Mouse (Mus musculus): Measurements from ENCODE around the gene Gm14085.
"Not testable (repeated sequence)": the region's sequence is repeated elsewhere in the genome, so short reads cannot be mapped to it uniquely, and the experiment has no call there.

The Gm14085 gene

DNA sequence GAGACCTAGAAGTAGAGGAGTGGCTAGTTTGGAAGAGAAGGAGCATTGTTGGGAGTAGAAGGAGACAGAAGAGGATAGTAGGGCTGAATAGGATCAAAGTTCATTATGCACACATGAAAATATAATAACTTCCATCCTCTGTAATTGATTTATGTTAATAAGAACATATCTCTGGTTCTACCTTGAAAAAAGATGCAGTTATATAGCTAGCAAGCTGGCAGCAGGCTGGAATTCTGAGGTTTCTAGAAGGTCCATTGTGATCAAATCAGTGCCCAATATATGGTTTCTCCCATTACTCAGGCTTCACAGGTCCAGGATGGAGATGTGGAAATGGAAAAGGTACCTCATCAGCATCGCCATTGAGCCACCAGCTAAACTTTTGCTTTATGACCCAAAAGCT lies at the start of gene Gm14085:
Gene Gm14085, plus strand, starts transcription at position 301 of the 400 bp plus-strand sequence.
- DNase-seq (ENCODE audit: low spot score in 2 of 2) = no peak

DNA sequence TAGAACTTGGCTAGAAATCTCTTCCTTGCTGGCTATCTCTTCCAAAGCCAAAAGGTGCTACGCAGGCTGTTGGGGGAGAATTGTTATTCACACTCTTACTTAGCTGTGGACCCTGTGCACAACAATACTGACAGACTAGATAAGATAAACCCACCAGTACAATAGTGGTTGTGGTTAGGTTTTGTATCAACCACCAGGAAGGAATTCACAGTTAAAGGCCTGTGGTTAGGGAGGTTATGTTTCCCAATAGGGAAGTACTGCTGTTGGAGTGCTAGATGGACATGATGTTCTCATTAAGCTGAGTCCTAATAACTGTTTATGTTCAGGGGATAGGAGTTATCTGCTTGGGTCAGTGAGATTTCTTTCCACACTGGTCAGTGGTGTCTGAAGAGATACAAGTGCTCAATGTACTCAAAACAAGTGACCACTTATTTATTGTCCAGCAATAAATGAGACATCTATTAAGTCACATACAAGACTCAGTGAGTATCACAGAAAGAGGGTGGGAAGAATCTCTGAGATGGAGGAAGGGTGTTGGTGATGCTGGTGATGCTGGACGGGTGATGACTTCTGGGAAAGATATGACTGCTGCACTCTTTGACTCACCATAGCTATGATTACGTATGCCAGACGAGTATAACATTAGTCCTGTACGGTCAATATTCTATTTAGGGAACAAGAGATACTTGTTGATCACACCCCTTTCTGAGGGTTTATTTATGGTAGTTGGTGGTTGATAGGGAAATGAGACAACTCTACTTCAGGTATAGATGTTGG lies 45.8 kb upstream of the Gm14085 start:
- DNase-seq (ENCODE audit: low spot score in 2 of 2) = not testable (repeated sequence)

- DNase-seq (ENCODE audit: low spot score in 2 of 2) = peak; percentile 50 to 51
These were observed 44.2 kb upstream of the Gm14085 start for GRCm38 (mm10) chr2:122440521-122440920.

GRCm38 (mm10) chr2:122441000-122441933 lies 43.5 kb upstream of the Gm14085 start:
- no peak for DNase-seq (ENCODE audit: low spot score in 2 of 2)

GRCm38 (mm10) chr2:122450351-122450750 lies 34.4 kb upstream of the Gm14085 start:
- no peak for DNase-seq (ENCODE audit: low spot score in 2 of 2)

GRCm38 (mm10) chr2:122452426-122452825 lies 32.3 kb upstream of the Gm14085 start:
- DNase-seq (ENCODE audit: low spot score in 2 of 2) = no peak

DNA sequence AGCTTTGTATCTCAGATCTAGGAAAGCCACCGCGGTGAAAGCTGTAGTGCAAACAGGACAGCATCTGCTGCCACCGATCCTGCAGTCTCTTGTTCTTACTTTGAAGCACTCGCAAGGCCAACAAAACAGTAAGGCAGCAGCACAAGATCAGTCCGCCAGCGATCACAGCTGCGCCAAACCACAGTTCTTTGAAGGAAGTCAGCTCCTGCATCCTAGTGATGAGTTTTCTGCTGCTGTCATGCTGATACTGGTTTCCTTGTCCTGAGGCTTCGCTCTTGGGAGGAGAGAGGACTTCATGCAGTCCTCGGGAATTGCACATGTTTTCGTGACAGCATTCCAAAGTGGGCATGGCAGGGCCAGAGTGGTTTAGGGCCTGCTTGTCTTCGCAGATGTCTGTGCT lies 17.8 kb upstream of the Gm14085 start:
- peak; percentile 70 to 76 for DNase-seq (ENCODE audit: low spot score in 2 of 2)

DNA sequence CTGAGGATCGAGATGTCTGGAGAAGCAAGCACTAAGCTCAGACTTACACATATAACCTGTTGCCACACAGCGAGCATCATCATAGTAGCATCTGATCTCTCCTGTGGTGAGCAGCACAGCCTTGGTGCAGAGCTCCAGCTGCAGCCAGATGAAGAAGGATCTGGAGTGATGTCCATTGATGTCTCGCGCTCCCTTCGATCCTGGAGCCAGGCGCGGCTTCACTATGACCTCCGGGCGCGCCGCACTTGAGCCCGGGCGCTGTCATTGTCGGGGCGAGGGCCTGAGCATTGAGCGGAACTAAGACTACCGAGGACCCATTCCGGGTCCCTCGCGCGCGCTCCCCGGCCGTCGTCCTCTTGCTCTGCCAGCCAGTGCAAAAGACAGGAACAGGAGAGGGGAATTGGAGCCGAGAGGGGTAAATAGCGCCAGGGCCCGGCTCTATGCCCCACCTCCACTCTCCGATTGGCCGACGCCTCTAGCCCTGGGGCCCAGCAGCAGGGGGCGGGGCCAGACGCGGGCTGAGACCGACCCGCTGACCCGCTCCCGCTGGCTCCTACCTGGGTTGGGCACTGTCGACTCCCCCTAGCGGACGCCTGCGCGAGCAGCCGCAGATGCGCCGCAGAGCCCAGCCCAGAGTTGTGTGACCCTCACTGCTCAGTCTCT lies 17.3 kb upstream of the Gm14085 start:
- DNase-seq (ENCODE audit: low spot score in 2 of 2) = peak; percentile 84 to 91

DNA sequence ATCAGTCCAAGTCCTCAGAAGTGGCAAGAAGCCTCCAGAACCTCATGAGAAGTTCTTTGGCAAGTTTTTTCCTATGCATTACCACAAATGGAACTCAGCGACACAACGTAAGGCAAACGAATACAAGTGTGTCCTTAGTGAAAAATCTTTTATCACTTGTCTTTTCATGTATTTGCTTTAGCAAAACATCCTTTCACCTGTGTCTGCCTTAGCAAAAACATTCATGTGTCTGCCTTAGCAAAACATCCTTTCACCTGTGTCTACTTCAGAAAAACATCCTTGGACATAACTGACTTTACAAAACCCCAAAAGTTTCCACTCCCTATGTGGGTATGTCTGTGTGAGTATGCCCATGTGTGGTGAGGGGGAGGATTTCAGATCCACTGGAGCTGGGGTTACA lies 15.5 kb upstream of the Gm14085 start:
- DNase-seq (ENCODE audit: low spot score in 2 of 2) = peak; percentile 20 to 23

GRCm38 (mm10) chr2:122476585-122476984 lies 8.2 kb upstream of the Gm14085 start:
- no peak for DNase-seq (ENCODE audit: low spot score in 2 of 2)

- DNase-seq (ENCODE audit: low spot score in 2 of 2) = not testable (repeated sequence)
These were observed 954 bp upstream of the Gm14085 start for GRCm38 (mm10) chr2:122483787-122484186.

GRCm38 (mm10) chr2:122485654-122486053 lies 913 bp downstream of the Gm14085 start:
- not testable (repeated sequence) for DNase-seq (ENCODE audit: low spot score in 2 of 2)

GRCm38 (mm10) chr2:122486122-122486521 lies 1.4 kb downstream of the Gm14085 start:
- DNase-seq (ENCODE audit: low spot score in 2 of 2) = not testable (repeated sequence)

DNA sequence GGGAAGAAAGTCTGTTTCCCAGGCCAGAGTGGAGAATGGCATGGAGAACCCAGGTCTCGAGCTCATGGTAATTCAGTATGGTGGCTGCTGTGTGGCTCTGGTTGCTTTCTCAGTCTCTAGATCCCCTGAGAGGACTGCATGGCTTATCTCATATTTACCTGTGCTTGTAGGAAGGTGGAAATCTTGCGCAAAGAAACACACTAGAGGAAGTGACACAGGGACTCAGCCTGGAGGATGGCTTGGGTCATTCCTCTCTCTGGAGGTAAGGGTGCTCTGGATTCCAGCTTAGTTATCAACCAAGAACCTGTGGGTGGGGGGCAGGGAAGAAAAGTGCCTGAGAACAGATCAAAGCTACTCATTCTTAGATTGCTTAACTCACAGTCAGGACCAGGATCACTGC lies 1.9 kb downstream of the Gm14085 start:
- DNase-seq (ENCODE audit: low spot score in 2 of 2) = no peak

DNA sequence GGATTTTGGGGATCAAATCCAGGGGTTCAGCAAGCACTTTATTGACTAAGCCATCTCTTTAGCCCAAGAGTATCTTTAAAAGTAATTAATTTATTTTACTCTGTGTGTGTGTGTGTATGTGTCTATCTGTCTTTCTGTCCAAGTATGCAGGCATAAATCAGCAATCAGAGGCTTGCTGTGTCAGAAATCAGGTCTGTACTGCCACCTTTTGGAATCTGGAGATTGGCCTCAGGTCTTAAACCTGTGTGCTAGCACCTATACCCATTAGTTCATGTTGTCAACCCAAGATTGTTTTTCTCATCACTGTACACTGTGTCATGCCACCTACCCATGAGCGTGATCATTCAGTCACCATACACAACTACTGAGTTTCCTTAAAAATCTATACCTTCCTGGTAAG lies 45.0 kb downstream of the Gm14085 start:
- peak in 1 of 2 experiments; percentile 10 for DNase-seq (ENCODE audit: low spot score in 2 of 2)

DNA sequence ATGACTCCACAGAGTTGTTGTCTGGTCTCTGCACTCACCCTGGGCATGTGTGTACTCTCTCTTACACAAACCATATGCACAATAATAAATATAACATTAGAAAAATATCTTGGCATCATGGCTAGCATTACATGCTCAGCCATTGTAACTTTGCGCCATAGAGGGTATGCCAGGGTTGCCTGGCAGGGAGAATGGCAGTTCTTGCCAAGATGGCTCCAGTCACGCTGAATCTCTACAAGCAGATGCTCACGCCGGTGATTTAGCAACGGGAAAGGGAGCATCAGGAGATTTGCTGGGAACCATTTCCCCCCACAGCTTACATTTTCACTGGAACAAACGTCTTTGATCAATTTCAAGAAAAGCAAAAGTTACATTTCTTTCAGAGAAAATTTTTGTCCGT lies 46.5 kb downstream of the Gm14085 start:
- DNase-seq (ENCODE audit: low spot score in 2 of 2) = no peak

GRCm38 (mm10) chr2:122531726-122532125 lies 47.0 kb downstream of the Gm14085 start:
- no peak for DNase-seq (ENCODE audit: low spot score in 2 of 2)

DNA sequence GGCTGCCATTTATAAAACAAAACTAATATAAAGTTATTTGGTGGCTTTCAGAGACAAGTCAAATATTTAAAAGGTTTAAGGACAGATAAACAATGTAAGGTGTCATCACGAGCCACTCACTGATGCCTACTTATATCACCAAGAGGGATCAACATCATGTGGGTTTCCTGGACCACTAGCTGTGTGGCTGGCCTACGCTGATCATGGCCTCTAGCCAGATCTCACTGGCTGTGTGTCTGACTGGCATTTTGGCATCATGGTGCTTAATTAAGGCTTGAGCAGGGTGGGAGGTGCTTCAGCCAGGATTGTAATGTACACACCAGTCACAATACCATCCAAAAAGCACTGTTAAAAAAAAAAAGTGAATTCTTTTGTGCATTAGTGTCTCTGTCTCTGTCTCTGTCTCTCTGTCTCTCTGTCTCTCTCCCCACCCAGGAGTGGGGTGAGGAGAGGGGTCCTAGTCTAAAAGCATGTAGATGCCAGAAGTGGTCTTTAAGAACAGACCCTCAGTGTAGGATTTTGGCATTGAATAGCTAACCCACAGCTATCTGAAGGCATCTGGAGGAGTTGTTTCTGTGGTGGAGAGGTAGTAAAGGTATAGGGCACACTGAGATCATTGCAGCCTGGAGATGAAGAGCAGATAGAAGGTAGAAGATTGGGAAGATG lies 47.5 kb downstream of the Gm14085 start:
- DNase-seq (ENCODE audit: low spot score in 2 of 2) = no peak

GRCm38 (mm10) chr2:122532802-122533186 lies 48.1 kb downstream of the Gm14085 start:
- DNase-seq (ENCODE audit: low spot score in 2 of 2) = no peak

DNA sequence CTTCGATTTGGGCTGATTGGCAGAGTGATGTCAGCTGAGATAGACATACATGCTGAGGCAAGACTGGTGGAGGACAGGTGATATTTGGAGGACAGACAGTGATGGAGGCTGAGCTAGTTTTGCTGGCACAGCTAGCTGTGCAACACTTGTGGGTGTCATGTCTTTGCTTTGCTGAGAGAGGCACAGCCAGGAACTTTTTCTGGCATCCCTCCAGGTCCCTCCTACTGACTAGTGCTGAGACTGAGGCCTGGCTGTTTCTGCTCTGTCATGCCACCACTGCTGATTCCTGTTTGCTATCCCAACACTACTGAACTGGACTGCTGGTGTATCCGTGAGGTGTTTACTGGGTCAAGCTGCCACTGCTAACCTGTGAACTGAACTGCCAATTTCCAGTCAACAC lies 48.6 kb downstream of the Gm14085 start:
- no peak for DNase-seq (ENCODE audit: low spot score in 2 of 2)

GRCm38 (mm10) chr2:122534671-122535070 lies 49.9 kb downstream of the Gm14085 start:
- no peak for DNase-seq (ENCODE audit: low spot score in 2 of 2)

- peak in 1 of 2 experiments; percentile 58 for DNase-seq (ENCODE audit: low spot score in 2 of 2)
These were observed 73.6 kb downstream of the Gm14085 start for GRCm38 (mm10) chr2:122558317-122558716.
